Mouse (Mus musculus) C2C12 (cell line): ENCODE results near the gene Rpl12.

Experiments
- CEBPB ChIP-seq: IDR thresholded peaks from one replicate; pipeline ENCODE4 v1.6.1; 2011; ENCODE audit warnings: low read depth, mild to moderate bottlenecking, control low read depth, moderate library complexity
- CTCF ChIP-seq: IDR thresholded peaks from one replicate; pipeline ENCODE4 v1.5.1; 2011; ENCODE audit not compliant: control insufficient read depth, insufficient read depth, insufficient read length
- FOSL1 ChIP-seq: IDR thresholded peaks from one replicate; pipeline ENCODE4 v1.8.0; 2011; ENCODE audit warnings: mild to moderate bottlenecking, low read length; ENCODE audit not compliant: poor library complexity, insufficient read depth, severe bottlenecking
- MAX ChIP-seq: IDR thresholded peaks from one replicate; pipeline ENCODE4 v1.6.1; 2011; ENCODE audit warnings: mild to moderate bottlenecking, control low read depth
- USF1 ChIP-seq: IDR thresholded peaks from one replicate; pipeline ENCODE4 v1.6.1; 2011; ENCODE audit warnings: low read depth, mild to moderate bottlenecking, control low read depth, moderate library complexity

GRCm38 (mm10) chr2:32974216-32974615, 12.9 kb downstream of the Rpl12 start:
- TF ChIP-seq CTCF: no peak
- no peak for TF ChIP-seq CEBPB
- no peak for TF ChIP-seq USF1
- TF ChIP-seq FOSL1: no peak
- no peak for TF ChIP-seq MAX
